Mouse (Mus musculus) stomach, embryonic 16.5 days (tissue): ENCODE data around the gene Tulp2. TPM values are rescaled to one million over a fixed set of nuclear protein-coding genes. Genes with fewer than 3 reads are reported as not detected.
"Not testable (repeated sequence)": the region's sequence is repeated elsewhere in the genome, so short reads cannot be mapped to it uniquely, and the experiment has no call there.

ENCODE experiments used
- ATAC-seq: fragments of 200-750 bp; cut with Nextera tagmentation; 2 replicates; pipeline ENCODE4 v1.8.0; 2017; ENCODE audit warnings: moderate number of reproducible peaks, moderate TSS enrichment; ENCODE audit not compliant: insufficient read depth, low FRiP score
- H3K27ac ChIP-seq: fragments of 300-500 bp; sonication (generic); 2 replicates; pipeline ENCODE4 v1.5.1; 2014; ENCODE audit warnings: low read length
- H3K27me3 ChIP-seq: fragments of 300-500 bp; sonication (generic); 2 replicates; pipeline ENCODE4 v1.6.1; 2014; ENCODE audit warnings: low read length, control low read depth, mixed read lengths; ENCODE audit not compliant: control insufficient read depth, insufficient read depth
- H3K36me3 ChIP-seq: fragments of 300-500 bp; sonication (generic); 2 replicates; pipeline ENCODE4 v1.6.1; 2014; ENCODE audit warnings: low read length; ENCODE audit not compliant: control insufficient read depth, insufficient read depth
- H3K4me1 ChIP-seq: fragments of 300-500 bp; sonication (generic); 2 replicates; pipeline ENCODE4 v1.6.1; 2014; ENCODE audit warnings: low read length, control low read depth, mixed read lengths; ENCODE audit not compliant: control insufficient read depth, insufficient read depth
- H3K4me2 ChIP-seq: fragments of 300-500 bp; sonication (generic); 2 replicates; pipeline ENCODE4 v1.6.1; 2014; ENCODE audit warnings: low read depth, low read length, mixed read lengths
- H3K4me3 ChIP-seq: fragments of 300-500 bp; sonication (generic); replicated peaks from 2 replicates; pipeline ENCODE4 v1.5.1; 2014; ENCODE audit warnings: mild to moderate bottlenecking, low read length
- H3K9ac ChIP-seq: fragments of 300-500 bp; sonication (generic); 2 replicates; pipeline ENCODE4 v1.6.1; 2014; ENCODE audit warnings: low read length
- H3K9me3 ChIP-seq: fragments of 300-500 bp; sonication (generic); replicated peaks from 2 replicates; pipeline ENCODE4 v1.6.1; 2016; ENCODE audit warnings: low read length, control low read depth; ENCODE audit not compliant: control insufficient read depth
- WGBS: fragments of 180-500 bp; shearing (Covaris S2); extraction: QIAGEN DNeasy Blood & Tissue Kit; methylation state at CpG from one replicate; pipeline ENCODE4 v1.1.7; 2014; 5-methylcytosine and 5-hydroxymethylcytosine counted together
- polyA plus RNA-seq: library from polyadenylated mRNA; unstranded; fragments of >200 nt; fragmentation: Nextera tagmentation; extraction: Ambion mirVana; gene quantifications from 2 replicates; pipeline ENCODE4 v1.2.1, GENCODE M21; 2015

The Tulp2 gene
- polyA plus RNA-seq, 1 experiment from 2014 or later, result 1.5 TPM

DNA sequence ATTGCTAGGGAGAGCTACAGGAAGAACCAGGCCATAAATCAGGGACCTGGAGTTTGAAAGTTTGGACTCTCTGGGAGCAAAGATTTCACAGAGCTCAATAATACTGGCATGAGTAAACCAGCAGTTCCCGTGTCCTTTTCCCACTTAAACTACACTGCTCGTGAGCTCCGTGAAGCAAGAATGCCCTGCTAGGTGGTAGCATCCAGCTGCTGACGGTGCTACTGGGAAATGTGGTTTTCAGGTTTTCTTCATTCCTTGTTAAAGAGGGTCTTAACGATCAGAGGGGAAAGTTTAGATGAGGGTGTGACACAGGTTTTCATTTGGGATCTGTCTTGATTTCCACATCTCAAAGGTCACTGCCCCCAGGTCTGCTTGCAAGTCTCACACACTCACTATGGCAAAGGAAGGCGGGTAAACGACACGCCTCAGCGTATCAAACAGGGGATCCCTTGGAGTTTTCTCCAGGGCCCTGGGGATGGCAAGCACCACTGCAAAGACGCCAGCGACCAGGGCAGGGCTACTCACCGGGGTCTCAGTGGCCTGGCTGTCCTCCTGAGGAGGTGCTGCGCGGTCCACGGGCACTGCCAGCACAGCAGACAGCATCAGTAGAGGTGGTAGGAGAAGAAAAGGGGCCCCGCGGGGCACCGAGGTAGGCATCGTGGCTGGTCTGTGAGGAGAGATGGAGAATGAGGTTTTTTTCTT lies 27.7 kb downstream of the Tulp2 start:
- Histone ChIP-seq H3K27ac (peak overlapping the region; percentile 96), H3K4me3 (peak overlapping the region; percentile 86), H3K9ac (peak overlapping the region; percentile 87), H3K9me3 (no peaks in the 10 kb centered on the region), H3K4me2 (peak overlapping the region; percentile 98), H3K36me3 (no peaks in the 10 kb centered on the region), H3K27me3 (no peaks in the 10 kb centered on the region), H3K4me1 (peaks cover 23% of the 10 kb centered on the region)
- WGBS, result 22% methylated on average over 19 of the region's 19 CpGs
- ATAC-seq, result 0 out of 2 replicates have a peak, but pooled peaks have one; percentile 4

DNA sequence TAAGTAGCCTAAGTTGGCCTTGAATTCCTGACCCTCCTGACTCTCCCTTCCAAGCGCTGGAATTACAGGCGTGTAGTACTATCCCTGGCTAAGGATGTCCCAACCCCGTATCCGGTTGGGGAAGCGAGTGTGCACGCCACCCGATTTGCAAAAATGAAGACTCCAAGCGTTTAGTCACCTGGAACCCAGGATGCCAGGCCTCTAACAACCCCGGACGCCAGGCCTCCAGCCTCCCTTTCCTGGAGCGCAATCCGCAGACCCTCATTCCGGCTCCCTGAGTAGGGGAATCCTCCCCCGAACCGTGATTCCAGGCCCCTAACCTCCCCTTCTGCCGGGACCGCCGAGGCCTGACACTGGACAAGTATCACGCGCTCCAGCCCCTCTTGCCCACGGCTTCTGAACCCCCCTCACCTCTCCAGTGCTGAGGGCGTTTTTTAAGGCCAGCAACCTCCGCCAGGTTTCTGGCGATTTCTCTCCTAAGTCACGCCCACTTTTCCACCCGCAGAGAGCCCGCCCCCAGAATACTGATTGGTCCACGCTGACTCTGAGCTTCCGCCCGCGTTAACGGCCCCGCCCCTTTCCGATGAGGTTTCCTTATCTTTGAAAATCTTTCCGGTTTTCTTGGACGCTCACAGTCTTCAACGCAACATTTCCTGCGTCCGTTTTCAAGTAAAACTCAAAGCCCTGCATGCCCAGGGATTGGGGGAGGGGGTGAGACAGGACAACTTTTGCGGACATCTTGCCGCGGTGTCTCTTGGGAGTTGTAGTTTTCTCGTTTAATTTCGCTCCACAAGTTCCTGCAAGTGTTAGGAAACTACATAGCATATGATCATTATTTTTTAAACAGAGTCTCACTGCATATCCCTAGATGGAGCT lies 28.5 kb downstream of the Tulp2 start, which contains the start of gene Nucb1:
Gene Nucb1 (minus strand): TSS at position 495 of the 876 bp plus-strand sequence.
- H3K9me3 ChIP-seq, result no peaks in the 10 kb centered on the region
- H3K27ac ChIP-seq, result peak within 1 kb of the TSS; percentile 96
- peak; percentile 93 for ATAC-seq
- H3K4me2 ChIP-seq, result peak within 1 kb of the TSS; percentile 98
- H3K4me3 ChIP-seq, result peak within 1 kb of the TSS; percentile 86
- under 1% methylated on average over 44 of the region's 44 CpGs for WGBS
- H3K4me1 ChIP-seq, result peaks cover 23% of the 10 kb centered on the region
- H3K27me3 ChIP-seq, result no peaks in the 10 kb centered on the region
- no peaks in the 10 kb centered on the region for H3K36me3 ChIP-seq
- peak within 1 kb of the TSS; percentile 87 for H3K9ac ChIP-seq

DNA sequence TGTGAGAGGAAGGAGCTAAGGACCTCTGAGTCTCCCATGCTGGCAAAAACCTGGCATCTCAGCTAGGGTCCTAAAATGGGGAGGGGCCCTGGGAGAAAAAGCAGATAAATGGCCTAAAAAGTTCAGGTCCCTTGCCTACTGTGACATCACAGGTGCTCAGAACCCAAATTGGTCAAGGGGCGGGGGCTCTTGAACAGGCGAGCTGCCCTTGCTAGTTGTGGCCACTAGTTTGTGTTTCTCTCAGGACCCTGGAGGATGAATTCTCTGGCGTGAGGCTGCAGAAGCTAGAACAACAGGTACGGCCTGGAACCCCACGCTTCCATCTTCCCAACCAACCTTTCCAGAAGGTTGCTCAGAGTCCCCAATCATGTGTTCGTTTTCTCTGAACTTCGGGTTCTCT lies 32.7 kb downstream of the Tulp2 start:
- Histone ChIP-seq H3K4me2 (no peak overlapping the region), H3K9ac (no peak overlapping the region), H3K4me3 (no peak overlapping the region), H3K27me3 (no peaks in the 10 kb centered on the region), H3K27ac (no peak overlapping the region), H3K36me3 (no peaks in the 10 kb centered on the region), H3K9me3 (no peaks in the 10 kb centered on the region), H3K4me1 (peaks cover 3% of the 10 kb centered on the region)
- 81% methylated on average over 7 of the region's 7 CpGs for whole genome bisulfite sequencing
- ATAC-seq, result no peak

DNA sequence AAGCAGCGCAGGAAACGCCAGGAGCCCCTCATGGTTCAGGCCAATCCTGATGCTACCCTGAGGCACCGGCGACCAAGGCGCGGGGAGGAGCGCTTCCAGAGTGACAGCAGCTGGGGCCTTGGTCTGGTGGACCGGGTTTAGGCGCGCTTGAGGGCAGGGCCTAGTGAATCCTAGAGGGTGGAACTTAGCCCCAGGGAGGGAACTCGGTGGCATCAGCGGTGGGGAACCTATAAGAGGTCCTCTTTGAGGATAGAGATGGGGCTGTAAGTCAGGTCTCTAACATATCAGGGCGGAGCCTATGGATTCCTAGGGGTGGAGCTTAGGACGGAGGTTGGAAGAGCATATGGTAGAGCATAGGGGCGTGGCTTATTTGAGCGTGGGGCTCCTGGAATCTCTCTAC lies 33.8 kb downstream of the Tulp2 start:
- no peaks in the 10 kb centered on the region for H3K27me3 ChIP-seq
- peak overlapping the region; percentile 41 for H3K27ac ChIP-seq
- no peaks in the 10 kb centered on the region for H3K9me3 ChIP-seq
- H3K4me1 ChIP-seq, result no peaks in the 10 kb centered on the region; the same call in none of the 2 replicates
- no peak overlapping the region for H3K4me3 ChIP-seq
- no peak overlapping the region for H3K9ac ChIP-seq
- WGBS, result 18% methylated on average over 16 of the region's 16 CpGs
- no peaks in the 10 kb centered on the region for H3K36me3 ChIP-seq
- peak; percentile 34; the same call in 1 of the 2 replicates for ATAC-seq
- H3K4me2 ChIP-seq, result peak overlapping the region; percentile 20

DNA sequence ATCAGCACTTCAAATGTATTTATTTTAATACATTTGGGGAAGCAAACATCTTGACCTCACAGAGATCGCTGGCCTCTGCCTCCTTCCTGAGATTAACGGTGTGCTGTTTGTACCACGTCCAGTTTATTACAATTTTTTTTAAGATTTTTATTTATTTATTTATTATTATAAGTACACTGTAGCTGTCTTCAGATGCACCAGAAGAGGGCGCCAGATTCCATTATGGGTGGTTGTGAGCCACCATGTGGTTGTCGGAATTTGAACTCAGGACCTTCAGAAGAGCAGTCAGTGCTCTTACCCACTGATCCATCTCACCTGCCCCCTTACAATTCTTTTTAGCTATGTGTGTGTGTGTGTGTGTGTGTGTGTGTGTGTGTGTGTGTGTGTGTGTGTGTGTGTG lies 35.2 kb downstream of the Tulp2 start:
- ATAC-seq, H3K36me3 ChIP-seq: not testable (repeated sequence)
- WGBS, result 69% methylated on average over 5 of the region's 5 CpGs

DNA sequence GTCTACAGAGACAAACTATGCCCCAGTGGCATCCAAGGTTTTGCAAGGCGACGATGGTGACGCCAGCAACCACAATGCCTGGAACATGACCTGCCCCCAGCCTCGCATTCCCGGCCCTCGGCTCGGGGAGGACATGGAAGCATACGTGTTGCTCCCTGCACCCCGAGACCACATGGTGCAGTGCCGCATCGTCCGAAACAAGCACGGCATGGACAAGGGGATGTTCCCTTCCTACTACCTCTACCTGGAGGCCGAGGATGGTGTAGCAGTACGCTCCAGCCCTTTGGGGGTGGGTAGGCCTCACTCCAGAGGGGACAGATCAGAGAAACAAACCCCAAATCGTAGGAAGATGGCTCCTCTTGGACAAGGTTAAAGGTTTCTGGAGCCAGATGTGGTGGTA lies 36.9 kb downstream of the Tulp2 start:
- peaks cover 17% of the 10 kb centered on the region for H3K4me1 ChIP-seq
- 92% methylated on average over 16 of the region's 16 CpGs for WGBS
- no peaks in the 10 kb centered on the region for H3K27me3 ChIP-seq
- no peak for ATAC-seq
- H3K9me3 ChIP-seq, result no peaks in the 10 kb centered on the region
- H3K4me2 ChIP-seq, result no peak overlapping the region
- 0 out of 2 replicates have a peak, but pooled peaks cover 9% of the 10 kb centered on the region for H3K36me3 ChIP-seq
- no peak overlapping the region for H3K27ac ChIP-seq
- no peak overlapping the region for H3K4me3 ChIP-seq
- H3K9ac ChIP-seq, result no peak overlapping the region

More for the DNA sequence above, 35.2 kb downstream of the Tulp2 start:
- H3K27me3 ChIP-seq, H3K27ac ChIP-seq, H3K9me3 ChIP-seq, H3K4me2 ChIP-seq, H3K9ac ChIP-seq, H3K4me3 ChIP-seq, H3K4me1 ChIP-seq: not testable (repeated sequence)

DNA sequence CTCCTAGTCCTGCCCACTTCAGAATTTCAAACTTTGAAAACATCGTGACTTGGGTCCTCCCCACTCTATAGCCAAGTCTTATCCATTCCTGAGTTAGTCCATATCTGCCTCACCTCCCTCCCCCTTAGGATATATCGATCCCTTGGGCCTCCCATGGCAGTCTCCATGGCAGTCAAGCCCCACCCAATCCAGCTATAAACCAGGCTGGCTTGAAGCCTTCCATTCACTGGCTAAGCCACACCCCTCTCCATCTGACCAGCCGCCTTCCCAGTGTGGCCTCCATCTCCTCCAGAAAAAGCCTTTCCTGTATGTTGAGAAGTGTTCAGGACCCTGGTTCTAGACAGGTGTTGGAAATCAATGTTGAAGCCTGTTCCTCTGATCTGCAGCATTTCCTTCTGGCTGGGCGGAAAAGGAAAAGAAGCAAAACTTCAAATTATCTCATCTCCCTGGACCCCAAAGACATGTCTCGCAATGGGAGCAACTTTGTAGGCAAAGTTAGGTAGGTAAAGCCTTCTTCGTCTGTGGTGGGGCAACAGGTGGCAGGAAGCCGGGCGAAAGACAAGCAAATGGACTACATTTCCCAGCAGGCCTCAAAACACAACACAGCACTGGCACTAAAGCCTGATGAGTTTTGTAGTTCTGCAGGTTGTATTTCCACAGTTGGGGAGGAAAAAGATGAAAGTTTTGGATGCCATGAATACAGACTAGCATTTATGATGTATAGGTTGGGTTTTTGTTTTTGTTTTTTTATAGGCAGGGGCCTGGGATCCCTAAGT lies 37.9 kb downstream of the Tulp2 start:
- Histone ChIP-seq H3K9me3 (no peaks in the 10 kb centered on the region), H3K9ac (no peak overlapping the region), H3K4me3 (no peak overlapping the region), H3K27ac (no peak overlapping the region), H3K36me3 (0 out of 2 replicates have a peak, but pooled peaks cover 11% of the 10 kb centered on the region), H3K4me1 (peaks cover 22% of the 10 kb centered on the region), H3K4me2 (no peak overlapping the region), H3K27me3 (no peaks in the 10 kb centered on the region)
- 67% methylated on average over 8 of the region's 8 CpGs for WGBS
- ATAC-seq, result no peak

DNA sequence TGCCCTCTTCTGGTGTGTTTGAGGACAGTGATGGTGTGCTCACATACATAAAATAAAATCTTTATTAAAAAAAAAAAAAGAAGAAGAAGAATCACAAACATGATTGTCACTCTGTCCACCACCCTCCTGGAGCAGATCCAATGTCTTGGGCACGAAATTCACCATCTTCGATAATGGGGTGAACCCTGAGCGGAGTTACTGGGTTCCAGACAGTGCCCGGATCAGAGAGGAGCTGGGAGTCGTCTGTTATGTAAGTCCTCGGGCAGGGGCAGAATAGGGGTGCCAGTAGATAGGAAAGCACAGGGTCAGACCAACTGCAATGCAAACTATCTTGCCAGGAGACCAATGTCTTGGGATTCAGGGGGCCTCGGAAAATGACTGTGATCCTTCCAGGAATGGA lies 38.9 kb downstream of the Tulp2 start:
- H3K4me3 ChIP-seq, result no peak overlapping the region
- H3K27me3 ChIP-seq, result no peaks in the 10 kb centered on the region
- 0 out of 2 replicates have a peak, but pooled peaks cover 11% of the 10 kb centered on the region for H3K36me3 ChIP-seq
- H3K27ac ChIP-seq, result no peak overlapping the region
- H3K4me2 ChIP-seq, result no peak overlapping the region
- 93% methylated on average over 7 of the region's 7 CpGs for WGBS
- no peaks in the 10 kb centered on the region for H3K9me3 ChIP-seq
- no peak for ATAC-seq
- no peak overlapping the region for H3K9ac ChIP-seq
- H3K4me1 ChIP-seq, result peaks cover 33% of the 10 kb centered on the region
